Mouse (Mus musculus) testis, postnatal 10 days (tissue): ENCODE data around the gene Nampt.

Source experiments
- DNase-seq: peaks from one replicate; pipeline ENCODE4 v3.0.0; 2021; ENCODE audit warnings: low spot score

Nampt gene

DNA sequence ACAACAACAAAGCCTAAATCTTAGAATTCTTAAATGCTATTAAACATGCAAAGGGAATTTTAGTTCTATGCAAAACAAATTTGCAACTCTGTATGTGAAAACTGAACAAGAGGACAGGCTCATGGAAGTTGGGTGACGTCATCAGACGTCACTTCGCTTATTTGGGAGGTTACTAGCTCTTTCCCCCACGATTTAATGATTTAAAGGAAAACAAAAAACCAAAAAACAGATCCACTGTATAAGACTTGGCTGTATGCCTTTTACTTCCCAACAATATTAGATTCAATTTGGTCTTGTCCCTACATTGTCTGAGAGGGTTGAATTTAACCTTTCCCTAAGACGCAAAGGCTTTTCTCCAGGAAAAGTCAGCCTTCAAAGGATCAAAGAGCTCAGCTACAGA is at the start of gene Nampt:
TSS of gene Nampt (plus strand) at position 130 of the 400 bp plus-strand sequence.
- DNase-seq = no peak

- no peak for DNase-seq
Observed at GRCm38 (mm10) chr12:32770766-32771165, 48.6 kb upstream of the Nampt start.

- DNase-seq = no peak
Observed at GRCm38 (mm10) chr12:32774592-32774991, 44.8 kb upstream of the Nampt start.

DNA sequence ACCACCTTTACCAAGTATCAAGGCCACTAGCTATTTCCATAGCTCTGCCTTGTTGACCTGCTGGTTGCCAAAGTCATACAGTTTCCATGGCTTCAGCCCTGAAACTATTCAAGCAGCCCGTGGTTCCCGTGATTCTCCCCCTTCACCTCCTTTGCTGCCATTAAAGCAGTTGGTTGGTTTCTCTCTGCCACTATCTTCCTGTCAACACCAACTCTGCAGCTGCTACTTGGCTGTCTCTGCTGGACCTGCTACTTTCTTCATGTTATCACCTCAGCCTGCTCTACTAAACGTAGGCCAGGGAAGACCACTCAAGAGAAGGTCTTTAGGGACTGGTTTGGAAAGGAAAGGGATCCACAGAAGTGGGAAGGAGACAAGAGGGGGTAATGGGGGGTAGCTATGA is 30.3 kb upstream of the Nampt start:
- DNase-seq = no peak

- DNase-seq = no peak
Observed at GRCm38 (mm10) chr12:32795765-32796471, 23.4 kb upstream of the Nampt start.

GRCm38 (mm10) chr12:32797438-32797837 is 21.9 kb upstream of the Nampt start:
- no peak for DNase-seq

GRCm38 (mm10) chr12:32801078-32801477 is 18.3 kb upstream of the Nampt start:
- no peak for DNase-seq

- DNase-seq = no peak
Observed at GRCm38 (mm10) chr12:32805559-32805958, 13.8 kb upstream of the Nampt start.

GRCm38 (mm10) chr12:32819823-32820605 is 669 bp downstream of the Nampt start:
- peak; percentile 100 for DNase-seq

DNA sequence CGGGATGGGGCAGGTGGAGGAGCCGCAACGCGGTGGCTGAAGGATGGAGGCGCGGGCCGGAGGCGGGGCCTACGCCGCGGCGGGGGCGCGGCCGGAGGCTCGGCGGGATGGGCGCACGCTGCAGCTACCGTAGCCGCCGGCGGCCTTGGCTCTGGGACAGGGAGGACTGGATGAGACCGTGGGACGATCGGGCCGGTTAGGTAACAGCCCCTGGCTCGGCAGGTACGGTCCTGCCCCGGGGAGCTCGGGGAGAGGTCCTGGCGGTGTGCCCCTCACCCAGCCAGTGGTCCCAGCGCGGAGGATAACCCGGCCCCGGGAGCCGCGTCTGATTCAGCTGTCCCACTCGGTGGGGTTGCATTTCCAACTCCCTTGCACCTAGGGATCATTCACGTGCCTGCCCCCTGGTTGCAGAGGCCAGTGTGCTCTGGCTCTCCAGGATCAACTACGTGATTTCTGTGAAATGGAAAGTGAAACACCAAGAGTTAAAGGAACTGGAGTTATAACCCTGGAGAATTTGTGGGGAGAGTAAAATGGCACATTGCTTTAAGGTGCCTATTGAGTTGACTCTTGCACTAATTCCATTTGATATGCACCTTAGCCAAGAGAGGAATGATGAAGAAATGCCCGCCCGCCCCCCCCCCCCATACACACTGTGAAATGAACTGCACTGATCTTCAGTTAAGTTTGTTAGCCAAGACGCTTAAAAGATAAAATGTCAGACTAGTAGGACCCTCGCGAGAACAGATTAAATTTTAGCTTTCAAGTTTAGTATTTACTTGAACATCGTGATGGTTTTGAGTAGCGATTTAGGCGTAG is 1.6 kb downstream of the Nampt start:
- peak; percentile 85 for DNase-seq

DNA sequence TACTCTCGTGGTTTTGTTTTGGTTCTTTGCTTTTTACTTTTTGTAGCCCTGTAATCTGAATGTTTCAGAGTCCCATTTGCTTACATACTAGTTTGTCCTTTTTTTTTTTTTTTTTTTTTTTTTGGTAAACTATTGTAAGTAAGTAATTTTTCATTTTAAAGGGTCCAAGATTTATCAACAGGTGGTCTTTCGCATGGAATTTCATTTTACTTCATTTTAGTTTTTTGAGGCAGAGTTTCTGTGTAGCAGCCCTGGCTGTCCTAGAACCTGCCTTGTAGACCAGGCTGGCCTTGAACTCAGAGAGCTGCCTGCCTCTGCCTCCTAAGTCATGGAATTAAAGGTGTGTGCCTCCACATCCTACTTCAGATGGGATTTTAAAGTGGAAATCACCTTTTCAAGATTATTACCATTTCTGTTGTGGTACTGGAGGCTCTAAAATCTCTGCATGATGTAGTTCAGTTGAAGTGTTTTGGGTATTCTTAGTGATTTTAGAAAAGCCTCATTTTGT is 2.2 kb downstream of the Nampt start:
- DNase-seq = no peak

DNA sequence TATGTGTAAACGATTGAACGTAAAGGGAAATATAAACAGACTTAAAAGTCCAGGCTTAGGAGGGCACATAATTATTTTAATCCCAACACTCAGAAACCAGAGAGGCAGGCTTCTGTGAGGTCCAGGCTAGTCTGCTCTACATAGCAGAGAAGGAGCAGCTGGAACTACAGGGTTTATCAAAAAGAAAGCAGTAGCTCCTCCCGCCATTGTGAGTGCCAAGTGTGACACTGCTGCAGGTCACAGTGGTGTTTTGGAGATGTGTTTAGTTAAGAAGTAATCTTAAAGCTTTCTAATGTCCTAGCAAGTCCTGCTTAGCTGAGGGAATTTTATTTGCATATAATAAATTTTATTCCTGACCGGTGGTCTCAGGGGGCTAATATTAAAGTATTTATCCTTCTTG is 2.7 kb downstream of the Nampt start:
- DNase-seq = no peak

DNA sequence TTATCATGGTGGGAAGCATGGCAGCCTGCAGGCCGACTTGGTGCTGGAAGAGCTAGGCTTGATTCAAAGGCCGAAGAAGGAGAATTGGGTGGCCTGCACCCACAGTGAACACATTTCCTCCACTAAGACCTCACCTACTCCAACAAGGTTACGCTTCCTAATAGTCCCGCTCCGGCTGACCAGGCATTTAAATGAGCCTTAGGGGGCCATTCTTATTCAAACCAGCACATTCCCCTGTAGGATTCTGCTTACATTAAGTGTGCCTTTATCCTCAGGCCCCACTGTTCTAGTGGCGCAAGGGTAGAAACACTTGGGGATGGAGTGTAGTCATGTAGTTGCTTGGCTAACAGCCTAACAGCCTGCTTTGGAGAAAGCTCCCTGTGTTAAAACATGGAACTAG is 5.2 kb downstream of the Nampt start:
- no peak for DNase-seq

DNA sequence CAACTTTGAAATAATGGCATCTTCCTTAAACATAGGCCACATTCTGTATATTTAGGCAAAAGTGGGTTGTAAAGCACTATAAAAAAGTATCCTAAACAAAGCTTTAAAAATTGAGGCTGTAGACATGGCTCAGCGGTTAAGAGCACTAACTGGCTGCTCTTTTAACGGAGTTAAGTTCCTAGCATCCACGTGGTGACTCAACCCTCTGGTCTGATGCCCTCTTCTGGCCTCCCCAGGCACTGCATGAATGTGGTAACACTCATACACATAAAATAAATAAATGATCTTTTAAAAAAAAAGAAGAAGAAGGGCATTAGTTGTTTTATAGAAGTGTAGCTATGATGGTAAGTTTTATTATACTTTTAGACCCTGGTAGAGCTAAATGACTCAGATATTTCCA is 7.6 kb downstream of the Nampt start:
- DNase-seq = peak; percentile 81

- DNase-seq = no peak
Observed at GRCm38 (mm10) chr12:32828137-32828760, 8.9 kb downstream of the Nampt start.

GRCm38 (mm10) chr12:32829321-32830090 is 10.2 kb downstream of the Nampt start:
- DNase-seq = no peak

- no peak for DNase-seq
Observed at GRCm38 (mm10) chr12:32832076-32832475, 12.7 kb downstream of the Nampt start.

- no peak for DNase-seq
Observed at GRCm38 (mm10) chr12:32834781-32835180, 15.4 kb downstream of the Nampt start.

- DNase-seq = no peak
Observed at GRCm38 (mm10) chr12:32835235-32835634, 15.9 kb downstream of the Nampt start.

- DNase-seq = no peak
Observed at GRCm38 (mm10) chr12:32838406-32838805, 19.1 kb downstream of the Nampt start.

DNA sequence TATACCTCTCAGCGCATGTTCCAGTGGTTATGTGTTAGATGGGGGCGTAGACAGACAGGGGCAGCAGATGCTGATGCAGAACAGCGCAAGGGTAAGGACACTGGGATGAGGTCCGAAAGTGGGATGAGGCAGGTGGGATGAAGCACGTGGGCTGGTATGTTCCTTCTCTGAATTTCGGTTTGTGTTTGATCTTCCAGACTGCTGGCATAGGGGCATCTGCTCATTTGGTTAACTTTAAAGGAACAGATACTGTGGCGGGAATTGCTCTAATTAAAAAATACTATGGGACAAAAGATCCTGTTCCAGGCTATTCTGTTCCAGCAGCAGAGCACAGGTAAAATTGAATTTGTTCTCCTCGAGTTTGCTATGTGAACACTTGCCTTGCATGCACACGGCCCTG is 19.6 kb downstream of the Nampt start:
- DNase-seq = no peak
